Mouse (Mus musculus) lung, adult 2 months (tissue): Measurements from ENCODE around the gene Phf19. TPM values are rescaled to one million over a fixed set of nuclear protein-coding genes. Genes with fewer than 3 reads are reported as not detected.

ENCODE experiments used
- DNase-seq: peaks from one replicate; pipeline ENCODE4 v3.0.0; 2022
- H3K4me1 ChIP-seq: fragments of 200-500 bp; 2 replicates; pipeline ENCODE4 v1.6.1; 2011; ENCODE audit warnings: low read length; ENCODE audit not compliant: control insufficient read depth, insufficient read depth
- H3K4me3 ChIP-seq: fragments of 200-500 bp; replicated peaks from 2 replicates; pipeline ENCODE3; 2011; ENCODE audit warnings: low read depth, mild to moderate bottlenecking, control low read depth, low read length; ENCODE audit errors: extremely low read depth
- CTCF ChIP-seq: fragments of 200-500 bp; IDR thresholded peaks from 2 replicates; pipeline ENCODE4 v1.5.1; 2011; ENCODE audit warnings: mild to moderate bottlenecking, low read length, control low read depth; ENCODE audit not compliant: insufficient read depth
- POLR2A ChIP-seq: fragments of 200-500 bp; IDR thresholded peaks from 2 replicates; pipeline ENCODE4 v1.6.1; 2011; ENCODE audit warnings: low read depth, mild to moderate bottlenecking, control low read depth, low read length, borderline replicate concordance; ENCODE audit errors: extremely low read depth
- WGBS: fragments of 180-500 bp; shearing (Covaris S2); methylation state at CpG from one replicate; pipeline ENCODE4 v1.1.7; 2018; 5-methylcytosine and 5-hydroxymethylcytosine counted together
- polyA plus RNA-seq: library from polyadenylated mRNA; depleted of rRNA; stranded (reverse); fragments of >200 nt; gene quantifications from 2 replicates; pipeline ENCODE4 v1.2.3, GENCODE M21; 2012; rRNA removed

The Phf19 gene
- polyA plus RNA-seq, 1 experiment = 1.5 TPM

- TF ChIP-seq POLR2A = no peak
- TF ChIP-seq CTCF = no peak
- Histone ChIP-seq H3K4me1 (no peaks in the 10 kb centered on the region), H3K4me3 (no peak overlapping the region)
- 85% methylated on average over 2 of the region's 2 CpGs for WGBS
- DNase-seq = no peak
Observed at GRCm38 (mm10) chr2:34882757-34883156, 31.1 kb downstream of the Phf19 start.

- H3K4me3 ChIP-seq = no peak overlapping the region
- DNase-seq = no peak
- WGBS = 87% methylated on average over 10 of the region's 10 CpGs
Observed at GRCm38 (mm10) chr2:34880054-34880453, 33.8 kb downstream of the Phf19 start.

GRCm38 (mm10) chr2:34874816-34875345, 38.9 kb downstream of the Phf19 start, which contains the start of gene Psmd5:
Gene Psmd5, minus strand, starts transcription at chr2:34874968.
- TF ChIP-seq CTCF (no peak), POLR2A (no peak)
- WGBS = 24% methylated on average over 8 of the region's 8 CpGs
- no peak for DNase-seq
- peak within 1 kb of the TSS; percentile 62 for H3K4me3 ChIP-seq
- H3K4me1 ChIP-seq = 0 out of 2 replicates have a peak, but pooled peaks cover under 1% of the 10 kb centered on the region

More at GRCm38 (mm10) chr2:34880054-34880453, 33.8 kb downstream of the Phf19 start:
- no peaks in the 10 kb centered on the region for H3K4me1 ChIP-seq
- TF ChIP-seq POLR2A = no peak
- no peak for TF ChIP-seq CTCF

GRCm38 (mm10) chr2:34874271-34874670, 39.6 kb downstream of the Phf19 start, which contains the start of gene Cutal:
Gene Cutal, plus strand, starts transcription at chr2:34874396.
- Histone ChIP-seq H3K4me1 (peaks cover 5% of the 10 kb centered on the region), H3K4me3 (peak within 1 kb of the TSS; percentile 62)
- TF ChIP-seq CTCF (no peak), POLR2A (peak; percentile 55; the same call in 1 of the 2 replicates)
- peak; percentile 62 for DNase-seq
- WGBS = 8% methylated on average over 14 of the region's 14 CpGs

GRCm38 (mm10) chr2:34870520-34871474, 43.0 kb downstream of the Phf19 start:
- peaks cover 5% of the 10 kb centered on the region for H3K4me1 ChIP-seq
- DNase-seq = peak; percentile 93
- under 1% methylated on average over 67 of the region's 67 CpGs for WGBS
- TF ChIP-seq CTCF (no peak), POLR2A (peak; percentile 78)
- H3K4me3 ChIP-seq = peak overlapping the region; percentile 81

GRCm38 (mm10) chr2:34869680-34870079, 44.1 kb downstream of the Phf19 start:
- DNase-seq = no peak
- WGBS = 15% methylated on average over 5 of the region's 5 CpGs
- Histone ChIP-seq H3K4me1 (peaks cover 5% of the 10 kb centered on the region), H3K4me3 (peak overlapping the region; percentile 34)
- TF ChIP-seq CTCF (no peak), POLR2A (no peak)

GRCm38 (mm10) chr2:34857728-34858127, 56.1 kb downstream of the Phf19 start:
- 88% methylated on average over 8 of the region's 8 CpGs for WGBS
- Histone ChIP-seq H3K4me3 (no peak overlapping the region), H3K4me1 (no peaks in the 10 kb centered on the region)
- no peak for DNase-seq
- TF ChIP-seq POLR2A (no peak), CTCF (no peak)

- Histone ChIP-seq H3K4me1 (no peaks in the 10 kb centered on the region), H3K4me3 (no peak overlapping the region)
- 77% methylated on average over 4 of the region's 4 CpGs for WGBS
- peak; percentile 51; the same call in 1 of the 2 replicates for TF ChIP-seq CTCF
- TF ChIP-seq POLR2A = no peak
- DNase-seq = no peak
Observed at GRCm38 (mm10) chr2:34855265-34855664, 58.6 kb downstream of the Phf19 start.

- no peak for TF ChIP-seq CTCF
- TF ChIP-seq POLR2A = no peak
- no peak for DNase-seq
- Histone ChIP-seq H3K4me1 (no peaks in the 10 kb centered on the region), H3K4me3 (no peak overlapping the region)
- WGBS = 89% methylated on average over 1 of the region's 1 CpGs
Observed at GRCm38 (mm10) chr2:34847702-34848101, 66.1 kb downstream of the Phf19 start.

Other genes starting within 250 kb of the Phf19 start
- 16.7 and 20.3 TPM in 2 replicates for gene Gapvd1, start 158.8 kb downstream of the Phf19 start, polyA plus RNA-seq
- 463 and 672 TPM in 2 replicates for gene Hspa5, start 142.1 kb downstream of the Phf19 start, polyA plus RNA-seq
- gene Rabepk, start 114.1 kb downstream of the Phf19 start, polyA plus RNA-seq = 18.8 and 24.4 TPM in 2 replicates
- 46.0 and 59.3 TPM in 2 replicates for gene Fbxw2, start 87.7 kb downstream of the Phf19 start, polyA plus RNA-seq
- gene Gm34653, start 81.0 kb downstream of the Phf19 start, polyA plus RNA-seq = not detected in 2 replicates
- 30.6 and 30.8 TPM in 2 replicates for gene Cutal, start 39.6 kb downstream of the Phf19 start, polyA plus RNA-seq
- 7.8 and 11.7 TPM in 2 replicates for gene Psmd5, start 39.1 kb downstream of the Phf19 start, polyA plus RNA-seq
- 52.3 and 59.6 TPM in 2 replicates for gene Traf1, start 47.7 kb upstream of the Phf19 start, polyA plus RNA-seq
- gene Hc, start 147.4 kb upstream of the Phf19 start, polyA plus RNA-seq = 106 and 168 TPM in 2 replicates
- gene AI182371, start 187.5 kb upstream of the Phf19 start, polyA plus RNA-seq = 0.80 and 1.3 TPM in 2 replicates
- 10.3 and 14.9 TPM in 2 replicates for gene Cntrl, start 195.5 kb upstream of the Phf19 start, polyA plus RNA-seq